Mouse (Mus musculus) heart, adult 9 months (tissue): ENCODE data around the gene Aqp5.

ENCODE experiments used
- DNase-seq, 2 experiments: peaks; one replicate each; pipeline ENCODE4 v3.0.0; 2022; ENCODE audit warnings: low spot score in 2 of 2

Gene Aqp5

DNA sequence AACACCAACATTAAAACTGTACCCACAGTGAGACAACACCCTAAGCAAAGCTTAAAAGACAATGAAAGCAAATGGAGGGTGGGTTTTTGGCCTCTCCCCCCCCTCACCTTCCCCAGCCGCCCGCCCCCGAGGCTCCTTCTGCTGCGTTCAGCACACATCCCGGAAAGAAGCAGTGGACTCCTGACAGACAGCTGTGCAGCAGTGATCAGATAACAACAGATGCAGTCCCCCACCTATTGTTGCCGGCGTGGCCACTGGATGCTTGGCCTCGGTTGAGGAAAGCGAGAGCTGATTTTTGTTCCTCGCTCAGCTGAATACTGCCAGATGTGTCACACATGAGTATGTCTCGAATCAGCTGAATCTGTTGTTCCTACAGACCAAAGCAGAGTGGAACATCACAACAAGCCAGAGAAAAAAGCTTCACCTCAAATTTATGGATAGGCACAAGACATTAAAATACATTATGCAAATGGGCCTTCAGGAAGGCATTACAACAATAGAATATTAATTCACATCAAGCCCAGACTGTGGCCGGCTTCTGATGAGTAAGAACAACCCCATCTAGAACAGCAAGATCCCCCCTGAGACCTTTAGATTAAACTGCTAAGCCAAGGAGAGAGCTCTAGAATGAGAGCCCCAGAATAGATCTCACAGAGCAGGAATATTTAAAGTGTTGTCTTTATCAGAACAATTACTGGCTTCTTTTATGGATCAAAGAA is 47.0 kb downstream of the Aqp5 start:
- no peak for DNase-seq

DNA sequence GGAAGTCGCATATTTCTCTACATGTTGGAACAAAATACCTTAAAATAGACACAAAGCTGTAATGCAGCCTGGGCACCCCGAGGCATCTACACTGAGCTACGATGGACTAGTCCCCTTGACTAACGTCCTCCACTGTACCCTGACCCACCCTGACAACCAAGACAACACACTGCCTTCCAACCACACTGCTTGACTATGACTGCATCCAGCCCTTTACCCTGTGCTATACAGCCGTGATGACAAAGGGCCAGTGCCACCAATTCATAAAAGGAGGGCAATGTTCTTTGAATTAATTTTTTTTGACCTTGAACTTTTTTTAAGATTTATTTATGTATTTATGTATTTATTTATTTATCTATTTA is 47.5 kb downstream of the Aqp5 start:
- DNase-seq: no peak

DNA sequence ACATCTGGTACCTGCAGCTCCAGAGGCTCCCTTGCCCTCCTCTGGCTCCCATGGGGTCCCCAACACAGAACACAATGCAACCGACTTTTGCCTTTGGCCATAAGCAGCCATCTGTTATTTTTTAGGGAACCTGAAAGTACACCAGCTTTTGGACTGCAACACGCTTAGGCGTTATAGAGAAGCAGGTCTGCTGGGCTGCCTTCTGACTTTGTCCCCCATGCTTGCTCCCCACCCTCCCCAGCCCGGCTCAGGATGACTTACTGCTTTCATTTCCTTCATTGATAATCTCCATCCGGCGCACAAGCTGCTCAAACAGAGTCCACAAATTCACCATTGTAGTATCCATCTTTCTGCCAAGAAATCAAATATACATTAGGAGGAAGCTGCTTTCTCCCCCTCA is 52.0 kb downstream of the Aqp5 start:
- DNase-seq: no peak

DNA sequence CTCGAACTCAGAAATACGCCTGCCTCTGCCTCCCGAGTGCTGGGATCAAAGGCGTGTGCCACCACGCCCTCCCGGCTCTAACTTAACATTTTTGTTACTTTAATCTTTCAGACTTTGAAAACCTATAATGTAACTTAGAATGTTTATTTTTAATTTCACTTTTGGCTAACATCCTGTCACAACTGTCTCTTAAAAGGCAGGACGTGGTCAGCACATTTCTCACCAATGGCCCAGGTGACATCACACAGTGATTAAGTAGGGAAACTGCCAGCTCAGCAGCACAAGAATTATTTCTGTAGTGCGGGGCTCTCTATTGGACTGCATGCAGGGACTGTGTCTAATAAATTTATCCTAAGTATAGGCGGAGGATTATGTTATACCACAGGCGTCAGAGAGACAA is 53.2 kb downstream of the Aqp5 start:
- no peak for DNase-seq
